Mouse (Mus musculus): ENCODE measurements around the gene Itprid1.

DNA sequence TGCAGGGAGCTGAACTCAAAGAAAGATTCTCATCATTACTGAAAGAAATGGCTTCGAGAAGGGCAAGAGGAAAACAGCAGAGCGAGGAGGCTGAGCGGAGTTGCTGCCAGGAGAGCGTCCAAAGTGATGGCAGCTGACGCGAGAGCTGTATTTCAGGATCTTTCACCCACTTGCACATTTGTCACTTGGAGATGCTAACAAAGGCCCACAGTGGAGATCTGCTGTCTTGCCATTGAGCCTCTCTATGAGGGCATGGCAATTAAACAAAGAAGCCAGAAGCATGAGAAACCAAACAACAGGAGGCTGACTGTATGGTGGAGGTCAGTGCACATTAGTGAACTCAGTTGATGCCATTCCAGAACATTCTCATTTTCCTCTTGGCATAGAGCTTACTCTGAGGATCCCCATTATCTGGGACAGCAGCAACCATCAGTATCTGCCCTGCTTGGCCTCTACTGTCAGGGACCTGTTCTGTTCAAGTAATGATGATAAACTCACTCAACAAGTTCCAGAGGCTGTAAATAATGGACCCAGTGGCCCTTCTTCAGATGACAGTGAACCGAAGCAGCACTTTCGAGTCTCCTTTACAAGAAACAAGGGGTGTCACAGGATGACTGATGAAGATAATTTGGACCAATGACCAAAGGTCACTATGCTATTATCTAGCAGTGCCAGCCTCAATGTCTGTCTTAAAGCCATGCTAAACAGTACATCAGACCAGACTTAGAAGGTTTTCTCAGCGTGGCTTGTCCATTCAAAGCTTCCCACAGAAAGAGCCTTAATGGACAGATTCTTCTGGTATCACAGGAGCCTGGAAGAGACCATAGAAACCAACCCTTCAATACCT, 31.2 kb upstream of the Itprid1 start:
- TF ChIP-seq GATA1 (IDR thresholded peaks at IDR 0.05; ENCODE audit: borderline replicate concordance, low read length) (no peak), FLI1 (IDR thresholded peaks at IDR 0.05; ENCODE audit: low read length) (no peak)
